Mouse (Mus musculus): Measurements from ENCODE around the gene Ccl22. TPM values are rescaled to one million over a fixed set of nuclear protein-coding genes. Genes with fewer than 3 reads are reported as not detected.

Ccl22 gene
- total RNA-seq, 2 experiments from 2014 or later: not detected

Other genes starting within 250 kb of the Ccl22 start
- 51.2 and 57.6 TPM in 2 replicates for gene Cpne2, start 212.6 kb upstream of the Ccl22 start, total RNA-seq (2015)
- gene Cpne2, start 212.6 kb upstream of the Ccl22 start, total RNA-seq (2017): 30.9 and 40.7 TPM in 2 replicates
- 31.8 and 36.4 TPM in 2 replicates for gene Rspry1, start 143.7 kb upstream of the Ccl22 start, total RNA-seq (2015)
- gene Rspry1, start 143.7 kb upstream of the Ccl22 start, total RNA-seq (2017): 34.2 and 35.3 TPM in 2 replicates
- 27.8 and 33.4 TPM in 2 replicates for gene Fam192a, start 143.6 kb upstream of the Ccl22 start, total RNA-seq (2015)
- gene Fam192a, start 143.6 kb upstream of the Ccl22 start, total RNA-seq (2017): 93.2 and 103 TPM in 2 replicates
- gene Arl2bp, start 79.0 kb upstream of the Ccl22 start, total RNA-seq (2015): 33.7 and 43.6 TPM in 2 replicates
- gene Arl2bp, start 79.0 kb upstream of the Ccl22 start, total RNA-seq (2017): 79.9 and 111 TPM in 2 replicates
- gene Pllp, start 49.3 kb upstream of the Ccl22 start, total RNA-seq (2015): not detected in 2 replicates
- not detected in 2 replicates for gene Pllp, start 49.3 kb upstream of the Ccl22 start, total RNA-seq (2017)
- gene Cx3cl1, start 26.4 kb downstream of the Ccl22 start, total RNA-seq (2015): 0.13 and 0.18 TPM in 2 replicates
- gene Cx3cl1, start 26.4 kb downstream of the Ccl22 start, total RNA-seq (2017): not detected in 2 replicates
- 2.4 TPM in 1 of 2 replicates, not detected in the other for gene Ccl17, start 64.9 kb downstream of the Ccl22 start, total RNA-seq (2015)
- 1.4 TPM in 1 of 2 replicates, not detected in the other for gene Ccl17, start 64.9 kb downstream of the Ccl22 start, total RNA-seq (2017)
- 12.8 and 16.6 TPM in 2 replicates for gene Coq9, start 92.7 kb downstream of the Ccl22 start, total RNA-seq (2015)
- gene Coq9, start 92.7 kb downstream of the Ccl22 start, total RNA-seq (2017): 22.1 and 24.8 TPM in 2 replicates
- gene Ciapin1, start 92.8 kb downstream of the Ccl22 start, total RNA-seq (2015): 13.0 and 28.9 TPM in 2 replicates
- 13.5 and 19.5 TPM in 2 replicates for gene Ciapin1, start 92.8 kb downstream of the Ccl22 start, total RNA-seq (2017)
- 44.1 and 46.4 TPM in 2 replicates for gene Polr2c, start 111.9 kb downstream of the Ccl22 start, total RNA-seq (2015)
- gene Polr2c, start 111.9 kb downstream of the Ccl22 start, total RNA-seq (2017): 40.3 and 43.5 TPM in 2 replicates
- 0.75 TPM in 1 of 2 replicates, not detected in the other for gene Dok4, start 130.7 kb downstream of the Ccl22 start, total RNA-seq (2015)
- 0.69 and 0.92 TPM in 2 replicates for gene Dok4, start 130.7 kb downstream of the Ccl22 start, total RNA-seq (2017)
- 1.8 and 3.3 TPM in 2 replicates for gene Ccdc102a, start 172.5 kb downstream of the Ccl22 start, total RNA-seq (2015)
- 9.1 and 10.7 TPM in 2 replicates for gene Ccdc102a, start 172.5 kb downstream of the Ccl22 start, total RNA-seq (2017)
- gene Adgrg5, start 178.1 kb downstream of the Ccl22 start, total RNA-seq (2015): 0.58 and 2.4 TPM in 2 replicates
- 0.45 and 1.2 TPM in 2 replicates for gene Adgrg5, start 178.1 kb downstream of the Ccl22 start, total RNA-seq (2017)
- gene Adgrg1, start 229.2 kb downstream of the Ccl22 start, total RNA-seq (2015): 7.3 and 7.8 TPM in 2 replicates
- gene Adgrg1, start 229.2 kb downstream of the Ccl22 start, total RNA-seq (2017): 2.8 and 14.0 TPM in 2 replicates